Mouse (Mus musculus): ENCODE data around the gene Clint1.

- TF ChIP-seq CTCF (IDR thresholded peaks at IDR 0.05; ENCODE audit: borderline replicate concordance, insufficient read depth, low read length): no peak
- no peak for TF ChIP-seq POLR2A (IDR thresholded peaks at IDR 0.05; ENCODE audit: low read depth, low read length)
Observed at GRCm38 (mm10) chr11:45910701-45911100, 58.9 kb downstream of the Clint1 start.
